Mouse (Mus musculus): ENCODE measurements at regions not wholly inside any gene's neighbourhood (a gene's known extent, or its start where the extent isn't known, plus 50 kb on each side); places are given as distances from the start of the nearest gene placed in this dataset.

DNA sequence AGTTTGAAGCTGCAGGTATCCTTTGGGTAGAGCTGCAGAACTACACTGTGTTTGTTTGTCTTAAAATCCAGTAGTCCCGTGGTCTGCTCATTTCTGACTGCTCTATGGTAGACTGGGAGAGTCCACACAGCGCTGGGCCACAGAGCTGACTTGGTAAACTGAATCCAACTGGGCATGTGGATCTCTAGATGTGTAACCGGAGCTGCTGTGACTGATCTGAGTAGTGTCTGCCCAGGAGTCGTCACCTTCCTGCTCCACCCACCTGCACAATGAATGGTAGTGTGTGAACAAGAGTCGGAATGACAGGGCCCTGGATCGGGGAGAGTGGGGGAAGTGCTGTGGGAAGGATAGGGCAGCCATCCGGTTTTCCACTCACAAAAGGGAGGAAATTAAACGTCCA lies 87.5 kb upstream of the Fam3c start:
- TF ChIP-seq CTCF (IDR thresholded peaks at IDR 0.05; ENCODE audit: control insufficient read depth, insufficient read depth, insufficient read length) (no peak), MYOD1 (IDR thresholded peaks at IDR 0.05; ENCODE audit: control insufficient read depth, insufficient read length, low read depth) (no peak), MAX (IDR thresholded peaks at IDR 0.05) (no peak), CEBPB (IDR thresholded peaks at IDR 0.05; ENCODE audit: low read depth) (no peak)

Measured in C2C12 (cell line).